Comparison of ENCODE assay signal across 9 mouse cellular contexts in the genomic region with DNA sequence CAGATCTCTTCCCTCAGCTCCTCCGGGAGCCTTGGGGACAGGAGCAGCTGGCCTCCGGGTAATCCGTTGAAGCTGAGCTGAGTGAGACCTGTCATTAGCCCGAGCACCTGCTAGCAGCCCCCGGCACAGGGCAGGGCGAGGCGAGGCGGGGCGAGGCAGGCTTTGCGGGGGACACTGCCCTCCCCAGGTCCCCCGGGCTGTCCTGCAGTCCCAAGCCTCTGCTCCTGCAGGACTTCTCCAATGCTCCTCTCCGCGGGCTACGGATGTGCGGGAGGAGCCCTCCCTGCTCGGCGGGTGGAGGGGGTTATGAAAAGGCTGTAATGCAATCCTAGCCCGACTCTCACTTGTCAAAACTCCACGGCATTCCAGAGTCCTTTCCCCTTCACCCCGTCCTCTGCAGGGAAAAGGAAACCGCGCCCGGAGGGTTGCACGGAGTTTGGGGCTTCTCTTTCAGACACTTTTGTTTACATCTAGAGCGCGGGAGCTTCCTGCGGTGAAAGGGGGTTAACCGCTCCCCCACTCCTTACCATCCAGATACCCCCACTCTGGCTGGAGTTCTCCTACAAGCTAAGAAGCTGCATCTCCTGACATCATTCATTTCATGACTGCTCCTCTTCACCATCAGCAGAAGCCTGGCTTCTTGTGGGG.
A peak's percentile ranks its signal among the peaks of the same experiment; 100 is the strongest.
DNase-seq lines count a peak whose midpoint lies in the region; ATAC-seq and TF ChIP-seq lines count a peak whose summit lies in the region.
"Had no signal": no experiment of that assay in that cellular context is flagged by ENCODE, and none has a peak within 500 bp of the region (broad histone marks: within the 10 kb centered on the region; RNA-seq: fewer than 3 reads in every experiment).

No protein-coding gene starts in this region.

- intact Hi-C loops in heart, adult 2 months (cut with DNase I), result loop anchor here (5.0 kb wide), 2 partner anchors 47 to 112 kb away; no protein-coding TSS in a partner anchor

- no peaks in the 10 kb centered on the region for H3K9me3 ChIP-seq in lung, postnatal 0 days (ENCODE audit: low read length)

- peak overlapping the region; percentile 84 for H3K4me2 ChIP-seq in lung, postnatal 0 days (replicated peaks; ENCODE audit: low read depth, low read length)

- peaks cover 4% of the 10 kb centered on the region; the same call in 1 of the 2 replicates for H3K36me3 ChIP-seq in heart, adult 2 months (ENCODE audit: control insufficient read depth, insufficient read depth, low read length)
- no peaks in the 10 kb centered on the region for H3K36me3 ChIP-seq in lung, postnatal 0 days (ENCODE audit: insufficient read depth, low read length)

- H3K27ac ChIP-seq in cortical plate, adult 2 months (ENCODE audit: insufficient read depth, low read length), result no peak overlapping the region
- H3K27ac ChIP-seq in heart, adult 2 months, result peak overlapping the region; percentile 98
- peak overlapping the region; percentile 74 for H3K27ac ChIP-seq in lung, postnatal 0 days (ENCODE audit: low read length)
- H3K27ac ChIP-seq: macrophage had no signal

- TF ChIP-seq POLR2A in cortical plate, adult 2 months (IDR thresholded peaks at IDR 0.05; ENCODE audit: extremely low read depth, insufficient read depth, low read length), result no peak
- TF ChIP-seq POLR2A in heart, adult 2 months (IDR thresholded peaks at IDR 0.05; ENCODE audit: insufficient read depth, low read depth, low read length), result no peak

- H3K27me3 ChIP-seq in heart, adult 2 months (ENCODE audit: control insufficient read depth, insufficient read depth, low read length), result no peaks in the 10 kb centered on the region
- H3K27me3 ChIP-seq in lung, postnatal 0 days (replicated peaks; ENCODE audit: insufficient read depth, low read length), result no peaks in the 10 kb centered on the region

- peak overlapping the region; percentile 25 for H3K4me3 ChIP-seq in cortical plate, adult 2 months (ENCODE audit: insufficient read depth, low read length)
- H3K4me3 ChIP-seq in heart, adult 2 months, result peak overlapping the region; percentile 57
- H3K4me3 ChIP-seq in lung, postnatal 0 days (ENCODE audit: low read depth, low read length), result peak overlapping the region; percentile 52

- 11% methylated on average over 28 of the region's 28 CpGs for WGBS in heart, adult 2 months
- WGBS in lung, postnatal 0 days, result under 1% methylated on average over 28 of the region's 28 CpGs

- TF ChIP-seq CTCF in cortical plate, adult 2 months (IDR thresholded peaks at IDR 0.05; ENCODE audit: extremely low read depth, insufficient read depth, low read length), result no peak
- TF ChIP-seq CTCF in heart, adult 2 months (IDR thresholded peaks at IDR 0.05), result no peak; the same call in 1 of the 2 replicates
- TF ChIP-seq CTCF in lung, postnatal 0 days (IDR thresholded peaks at IDR 0.05), result no peak

- H3K9ac ChIP-seq in heart, adult 2 months (ENCODE audit: low read depth, low read length), result peak overlapping the region; percentile 90
- H3K9ac ChIP-seq in lung, postnatal 0 days (replicated peaks; ENCODE audit: low read depth), result peak overlapping the region; percentile 53

- ATAC-seq in lung, postnatal 0 days, result peak; percentile 39

- TF ChIP-seq EP300 in heart, adult 2 months (IDR thresholded peaks at IDR 0.05; ENCODE audit: insufficient read depth, low read depth, low read length), result no peak
- no peak for TF ChIP-seq EP300 in lung, postnatal 0 days (IDR thresholded peaks at IDR 0.05)

- DNase-seq in cerebellum, adult 11 months, result peak; percentile 3
- no peak for DNase-seq in cerebellum, adult 9-11 months
- DNase-seq in heart, adult 2 months, result peak; percentile 63 to 77
- DNase-seq in kidney, adult 9 months, result peak; percentile 24
- DNase-seq in lung, postnatal 0 days (ENCODE audit: low spot score), result peak; percentile 68
- peak; percentile 65 for DNase-seq in retina, postnatal 7 days (ENCODE audit: low read depth, low spot score)
- no peak for DNase-seq in left cerebral cortex, adult 9 months (ENCODE audit: low spot score in 2 of 2)

- no peaks in the 10 kb centered on the region; the same call in 1 of the 2 replicates for H3K79me2 ChIP-seq in heart, adult 2 months (replicated peaks; ENCODE audit: control insufficient read depth, insufficient read depth, low read length)

- no peaks in the 10 kb centered on the region for H3K4me1 ChIP-seq in cortical plate, adult 2 months (ENCODE audit: control insufficient read depth, insufficient read depth, low read length)
- H3K4me1 ChIP-seq in heart, adult 2 months (ENCODE audit: control insufficient read depth, insufficient read depth, low read length), result peaks cover 20% of the 10 kb centered on the region
- H3K4me1 ChIP-seq in lung, postnatal 0 days (ENCODE audit: insufficient read depth, low read depth, low read length), result peaks cover 10% of the 10 kb centered on the region; the same call in 1 of the 2 replicates

Comparison
In these comparisons a context has a peak if more than half of its experiments do, and no peak if none do; other contexts are left out.
1. DNase-seq: peak in cerebellum, adult 11 months (single experiment), heart, adult 2 months (2 of 2), kidney, adult 9 months (single experiment), lung, postnatal 0 days (single experiment) and retina, postnatal 7 days (single experiment); none in cerebellum, adult 9-11 months (single experiment) and left cerebral cortex, adult 9 months (0 of 2).
2. Peak in every context shown above with its lines, with median percentiles within 50 percentile points of each other: H3K4me3 ChIP-seq.